Mouse (Mus musculus): ENCODE measurements around the gene Plpp4.

The Plpp4 gene

GRCm38 (mm10) chr7:129421181-129421580 is 164.3 kb downstream of the Plpp4 start:
- ChIA-PET POLR2A (interaction anchor here in 1 of 4 experiments (0.8 kb wide), 1 partner anchor 12 kb away, joined by 4 read pairs; no protein-coding TSS in a partner anchor), CTCF (no interaction called here)

GRCm38 (mm10) chr7:129425554-129425953 is 168.7 kb downstream of the Plpp4 start:
- CTCF ChIA-PET = interaction anchor here in 1 of 4 experiments (0.5 kb wide), 1 partner anchor 61 kb away, joined by 4 read pairs; no protein-coding TSS in a partner anchor
- POLR2A ChIA-PET = interaction anchor here in 1 of 4 experiments (1.2 to 1.3 kb wide), 2 partner anchors 13 to 30 kb away, joined by 3 read pairs; no protein-coding TSS in a partner anchor

GRCm38 (mm10) chr7:129428794-129429193 is 172.0 kb downstream of the Plpp4 start:
- ChIA-PET POLR2A (interaction anchor here in 1 of 4 experiments (1.3 to 1.6 kb wide), 2 partner anchors 9 to 16 kb away, joined by 4 to 5 read pairs; no protein-coding TSS in a partner anchor), CTCF (interaction anchor here in 2 of 4 experiments (0.9 to 1.0 kb wide), 2 partner anchors 18 to 524 kb away, joined by 3 to 12 read pairs; no protein-coding TSS in a partner anchor)

GRCm38 (mm10) chr7:129429903-129430302 is 173.1 kb downstream of the Plpp4 start:
- ChIA-PET POLR2A (interaction anchor here in 1 of 4 experiments (0.6 kb wide), 1 partner anchor 10 kb away, joined by 3 read pairs; no protein-coding TSS in a partner anchor), CTCF (interaction anchor here in 1 of 4 experiments (0.6 kb wide), 1 partner anchor 76 kb away, joined by 3 read pairs; no protein-coding TSS in a partner anchor)

All from embryonic stem cell, embryonic (primary cell).